Mouse (Mus musculus): ENCODE data around the gene Eif4g1. TPM values are rescaled to one million over a fixed set of nuclear protein-coding genes. Genes with fewer than 3 reads are reported as not detected.

Eif4g1 gene
- polyA plus RNA-seq (2012; rRNA removed; ENCODE audit: low replicate concordance), result 261 and 397 TPM in 2 replicates

DNA sequence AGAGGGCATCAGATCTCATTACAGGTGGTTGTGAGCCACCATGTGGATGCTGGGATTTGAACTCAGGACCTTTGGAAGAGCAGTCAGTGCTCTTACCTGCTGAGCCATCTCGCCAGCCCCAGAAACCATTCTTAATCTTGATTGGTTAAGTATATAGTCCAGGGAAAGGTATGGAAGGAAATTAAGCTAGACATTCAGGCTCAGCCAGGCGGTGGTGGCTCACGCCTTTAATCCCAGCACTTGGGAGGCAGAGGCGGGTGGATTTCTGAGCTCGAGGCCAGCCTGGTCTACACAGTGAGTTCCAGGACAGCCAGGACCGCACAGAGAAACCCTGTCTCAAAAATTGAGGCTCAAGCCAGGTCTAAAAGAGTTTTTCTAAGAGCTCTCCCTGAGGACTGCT, at the start of gene Eif4g1:
Eif4g1 (plus strand) TSS at position 301 of the 400 bp plus-strand sequence.

DNA sequence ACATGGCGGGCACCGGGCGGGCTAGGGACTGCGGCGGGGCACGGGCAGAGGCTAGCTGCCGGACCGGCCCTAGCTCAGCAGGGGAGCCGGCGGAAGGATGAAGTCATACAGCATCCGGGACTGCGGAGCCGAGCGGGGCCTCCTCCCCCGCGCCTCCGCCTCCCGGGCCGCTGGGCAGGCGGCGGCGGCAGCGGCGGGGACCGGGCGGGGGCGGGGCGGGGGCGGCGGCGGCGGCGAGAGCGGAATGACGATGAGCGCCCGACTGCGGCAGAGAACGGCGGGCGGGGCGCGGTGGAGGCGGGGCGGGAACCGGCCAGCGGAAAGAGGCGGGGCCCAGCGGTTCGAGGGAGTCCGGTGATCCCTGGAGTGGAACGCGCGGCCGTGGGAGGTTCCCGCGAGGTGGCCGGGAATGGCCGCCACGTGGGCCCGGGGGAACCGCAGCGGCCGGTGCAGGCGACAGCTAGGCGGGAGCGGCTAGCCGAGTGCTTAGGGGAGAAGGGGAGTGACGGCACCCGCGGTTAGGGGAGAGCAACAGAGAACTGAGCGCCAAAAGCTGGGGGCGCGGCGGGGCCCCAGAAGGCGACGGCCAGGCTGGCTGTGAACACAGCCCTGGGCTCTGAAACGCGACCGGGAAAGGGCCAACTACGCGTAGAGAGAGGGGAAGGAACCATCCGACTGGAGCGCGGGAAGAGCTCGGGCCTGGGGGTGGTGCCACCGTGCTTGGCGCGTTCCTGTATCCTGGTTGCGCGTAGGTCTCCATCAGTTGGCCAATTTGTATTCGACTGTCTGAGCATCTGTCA, 46.7 kb upstream of the Eif4g1 start, which contains the start of gene Camk2n2:
Camk2n2 (minus strand) TSS at position 97 of the 800 bp plus-strand sequence.

DNA sequence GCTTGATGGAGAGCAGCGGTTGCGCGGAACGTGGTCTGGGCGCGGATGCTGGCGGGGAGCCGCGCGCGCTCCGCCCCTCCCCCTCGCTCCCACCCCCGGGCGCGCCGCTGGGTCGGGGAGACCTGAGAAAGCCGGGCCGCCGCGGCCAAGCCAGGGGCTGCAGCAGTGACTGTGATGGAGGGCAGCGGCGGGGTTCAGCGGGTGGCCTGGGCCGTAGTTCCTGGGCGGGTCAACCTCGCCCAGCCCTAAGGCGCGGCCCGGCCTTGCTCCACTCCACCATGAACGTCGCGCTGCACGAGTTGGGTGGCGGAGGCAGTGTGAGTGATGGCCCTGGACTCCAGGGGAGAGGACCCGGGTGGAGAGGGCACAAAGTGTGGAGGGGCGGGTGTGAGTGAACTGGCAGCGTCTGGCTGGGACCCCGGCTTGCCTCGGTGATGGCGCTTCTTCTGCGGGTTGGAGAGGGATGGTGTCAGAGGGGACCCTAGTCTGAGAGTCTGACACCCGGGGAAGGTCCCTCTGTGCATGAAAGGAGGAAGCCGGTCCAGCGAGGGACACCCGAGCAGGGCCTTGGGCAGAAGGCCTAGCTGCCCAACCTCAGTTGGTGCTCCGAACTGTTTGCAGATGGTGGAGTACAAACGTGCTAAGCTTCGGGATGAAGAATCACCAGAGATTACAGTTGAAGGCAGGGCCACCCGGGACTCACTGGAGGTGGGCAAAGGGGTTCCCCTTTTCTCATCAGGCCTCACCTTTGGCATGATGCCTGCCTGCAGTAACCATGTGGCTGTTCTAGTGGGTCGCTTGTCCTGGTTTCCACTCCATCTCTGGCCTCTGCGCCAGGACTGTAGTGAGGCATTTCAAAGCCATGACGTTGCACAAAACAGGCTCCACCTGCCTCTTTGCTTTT, 38.1 kb upstream of the Eif4g1 start, which contains the start of gene Ece2:
Ece2 (plus strand) TSS at position 98 of the 904 bp plus-strand sequence.

DNA sequence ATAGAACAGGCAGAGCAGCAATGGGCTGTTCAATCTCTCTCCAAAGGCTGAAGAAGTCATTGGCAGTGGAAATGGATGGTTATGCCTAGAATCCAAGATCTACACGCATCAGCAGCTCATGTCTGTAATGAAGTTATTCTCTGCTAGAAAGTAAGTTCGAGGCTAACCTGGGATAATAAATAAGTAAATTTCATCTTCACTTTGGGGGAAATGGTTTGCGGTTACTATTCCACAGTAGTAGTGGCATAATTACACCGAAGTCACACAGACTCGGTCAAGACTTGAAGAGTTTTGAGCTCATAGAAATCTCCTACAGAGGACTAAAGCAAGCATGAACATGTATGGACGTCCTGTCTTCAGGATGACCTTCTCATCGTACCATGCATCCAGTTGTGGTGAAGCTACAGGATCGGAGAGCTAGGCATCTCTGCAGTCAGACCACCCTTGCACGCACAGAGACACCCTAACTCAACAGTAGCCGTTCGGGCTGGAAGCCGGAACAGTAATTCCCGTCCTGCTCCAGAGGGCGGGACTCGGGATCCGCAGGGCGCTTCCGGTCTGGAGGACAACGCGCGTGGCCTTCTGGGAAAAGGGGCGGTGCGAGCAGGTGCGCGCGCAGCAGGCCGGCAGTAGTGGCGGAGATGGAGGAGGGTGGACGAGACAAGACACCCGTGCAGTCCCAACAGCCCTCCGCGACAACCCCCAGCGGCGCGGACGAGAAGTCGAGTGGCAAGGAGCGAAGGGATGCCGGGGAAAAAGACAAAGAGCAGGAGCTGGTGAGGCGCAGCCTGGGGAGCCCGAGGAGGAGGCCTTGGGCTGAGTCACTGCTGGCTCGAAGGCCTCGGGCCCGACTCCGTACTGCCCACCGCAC, 16.8 kb upstream of the Eif4g1 start, which contains the start of gene Psmd2:
Psmd2 (plus strand) TSS at position 577 of the 871 bp plus-strand sequence.

DNA sequence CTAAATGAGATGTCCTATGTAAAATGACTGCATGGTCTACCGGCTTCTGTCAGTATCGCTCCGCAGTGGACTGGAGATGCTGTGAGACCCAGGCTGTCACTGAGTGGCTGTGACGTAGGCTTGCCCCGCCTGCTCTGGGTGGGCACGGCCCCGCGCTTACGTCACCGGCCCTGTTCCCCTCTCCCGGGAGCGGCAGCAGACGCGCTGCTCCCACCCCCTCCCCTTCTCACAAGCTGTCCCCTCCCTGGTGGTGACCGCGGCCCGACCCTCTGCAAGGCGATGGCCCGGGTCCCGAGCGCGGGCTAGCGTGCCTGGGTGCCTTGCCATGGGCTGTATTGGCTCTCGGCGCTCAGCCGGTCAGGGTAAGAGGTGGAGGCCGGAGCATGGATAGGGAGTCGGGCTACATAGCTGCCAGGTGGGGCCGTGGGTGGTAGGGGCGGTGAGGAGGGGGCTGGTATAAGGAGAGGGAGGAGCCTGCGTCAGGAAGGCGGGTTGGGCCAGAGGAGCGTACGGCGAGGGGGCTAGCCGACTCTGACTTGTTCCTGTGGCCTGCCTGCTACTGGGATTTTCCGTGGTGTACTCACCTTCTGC, 25.1 kb downstream of the Eif4g1 start, which contains the start of gene Fam131a:
Fam131a (plus strand) TSS at position 131 of the 591 bp plus-strand sequence.

DNA sequence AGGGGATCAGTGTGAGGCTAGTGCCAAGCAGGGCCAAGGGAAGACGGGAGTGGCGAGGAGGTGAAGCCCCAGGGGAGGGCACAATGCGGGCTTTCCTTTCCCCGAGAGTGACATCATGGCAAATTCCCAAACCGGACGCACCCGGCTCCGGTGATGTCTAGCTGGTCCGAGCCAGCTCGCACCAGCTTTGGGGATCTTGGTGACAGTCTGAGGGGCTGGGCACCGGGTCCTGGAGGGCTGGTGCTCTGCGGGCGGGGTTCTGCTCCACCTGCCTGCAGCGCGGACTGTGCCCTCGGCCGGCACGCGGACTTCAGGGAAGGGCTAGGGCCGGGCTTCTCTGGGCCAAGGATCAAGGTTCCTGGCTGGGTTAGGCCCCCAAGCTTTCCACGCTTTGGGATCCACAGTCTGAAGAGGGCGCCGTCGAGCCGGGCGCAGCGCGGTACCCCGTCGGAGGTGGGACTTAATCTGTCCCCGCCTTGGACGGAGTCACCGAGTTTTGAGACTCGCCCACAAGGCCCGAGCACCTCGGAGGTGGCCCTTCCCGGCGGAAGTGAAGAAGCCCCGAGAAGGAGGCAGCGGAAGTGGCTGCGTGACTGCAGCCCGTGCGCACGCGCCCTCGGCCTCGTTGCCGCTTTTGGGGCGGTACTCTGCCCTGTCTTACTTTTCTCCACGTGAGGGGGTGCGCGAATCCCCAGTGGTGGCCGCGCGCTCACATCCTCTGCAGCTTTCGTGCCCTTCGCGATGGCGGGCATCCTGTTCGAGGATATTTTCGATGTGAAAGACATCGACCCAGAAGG, 49.3 kb downstream of the Eif4g1 start, which contains the start of the genes Polr2h and Clcn2:
Polr2h (plus strand) TSS at position 485 of the 797 bp plus-strand sequence.
Clcn2 (minus strand) TSS at position 566 of the 797 bp plus-strand sequence.

DNA sequence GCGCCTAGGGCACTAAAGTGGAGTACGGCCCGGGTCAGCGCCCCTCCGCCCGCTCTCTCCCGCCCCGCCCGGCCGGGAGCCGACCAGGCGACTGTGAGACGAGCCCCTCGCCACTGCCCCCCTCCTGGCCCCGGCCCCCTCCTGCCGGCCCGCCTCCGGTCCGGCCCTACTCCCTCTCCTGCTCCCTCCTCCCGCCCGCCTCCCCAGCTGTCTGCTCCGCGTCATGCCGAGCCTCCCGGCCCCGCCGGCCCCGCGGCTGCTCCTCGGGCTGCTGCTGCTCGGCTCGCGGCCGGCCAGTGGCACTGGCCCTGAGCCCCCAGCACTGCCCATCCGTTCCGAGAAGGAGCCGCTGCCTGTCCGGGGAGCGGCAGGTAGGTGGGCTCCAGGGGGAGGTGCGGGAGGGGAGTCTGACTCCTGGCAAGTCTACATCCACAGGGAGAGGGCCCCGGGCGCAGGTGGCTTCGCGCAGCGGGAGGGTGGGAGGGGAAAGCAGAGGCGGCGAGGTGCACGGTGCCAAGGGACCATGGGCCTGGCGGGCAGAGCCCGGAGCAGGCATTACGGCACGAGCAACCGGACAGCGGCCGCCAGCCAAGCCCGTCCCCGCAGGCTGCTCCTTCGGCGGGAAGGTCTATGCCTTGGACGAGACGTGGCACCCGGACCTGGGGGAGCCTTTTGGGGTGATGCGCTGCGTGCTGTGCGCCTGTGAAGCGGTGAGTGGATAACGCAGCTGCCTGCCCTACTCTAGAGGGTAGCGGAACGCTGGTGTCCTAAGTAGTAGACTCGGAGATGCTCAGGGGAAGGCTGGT, 65.0 kb downstream of the Eif4g1 start, which contains the start of gene Chrd:
Chrd (plus strand) TSS at position 203 of the 806 bp plus-strand sequence.

DNA sequence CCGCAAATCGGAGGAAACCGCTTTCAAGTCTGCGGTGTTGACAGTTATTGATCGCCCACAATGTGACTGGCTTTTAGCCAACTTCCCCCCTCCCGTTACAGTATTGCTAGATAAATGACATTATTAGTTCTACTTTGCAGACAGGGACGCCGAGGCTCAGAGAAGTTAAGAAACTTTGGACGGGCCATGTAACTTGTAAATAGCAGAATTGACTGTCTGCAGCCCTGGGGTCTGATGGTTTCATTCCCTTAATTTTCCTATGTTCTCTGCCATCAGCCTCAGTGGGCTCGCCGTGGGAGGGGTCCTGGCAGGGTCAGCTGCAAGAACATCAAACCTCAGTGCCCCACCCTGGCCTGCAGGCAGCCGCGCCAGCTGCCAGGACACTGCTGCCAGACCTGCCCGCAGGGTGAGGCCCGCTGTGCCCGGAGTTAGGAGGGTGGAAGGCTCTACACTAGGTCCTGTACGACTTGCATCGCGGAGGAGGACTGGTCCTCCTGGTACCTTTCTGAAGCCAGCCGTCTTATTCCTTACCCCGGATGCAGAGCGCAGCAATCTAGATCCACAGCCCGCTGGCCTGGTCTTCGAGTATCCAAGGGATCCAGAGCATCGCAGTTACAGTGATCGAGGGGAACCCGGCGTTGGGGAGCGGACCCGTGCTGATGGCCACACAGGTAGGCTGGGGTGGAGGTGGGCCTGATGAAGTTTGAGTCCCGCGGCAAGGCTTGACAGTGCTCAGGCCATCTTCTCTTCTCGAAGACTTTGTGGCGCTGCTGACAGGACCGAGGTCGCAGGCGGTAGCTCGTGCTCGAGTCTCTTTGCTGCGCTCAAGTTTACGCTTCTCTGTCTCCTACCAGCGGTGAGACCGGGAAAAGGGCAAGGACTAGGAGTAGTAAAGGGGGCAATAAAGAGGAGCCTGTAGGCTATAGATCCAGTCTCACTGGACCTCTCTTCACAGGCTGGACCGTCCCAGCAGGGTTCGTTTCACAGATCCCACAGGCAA, 65.9 kb downstream of the Eif4g1 start, which contains the start of gene Thpo:
Thpo (minus strand) TSS at position 781 of the 1,000 bp plus-strand sequence.

Other genes with a start within 250 kb of the Eif4g1 start
- 12.5 and 18.1 TPM in 2 replicates for gene Abcc5, start 241.9 kb upstream of the Eif4g1 start, polyA plus RNA-seq (2012; rRNA removed; ENCODE audit: low replicate concordance)
- gene Eif2b5, start 169.5 kb upstream of the Eif4g1 start, polyA plus RNA-seq (2012; rRNA removed; ENCODE audit: low replicate concordance), result 11.1 and 14.5 TPM in 2 replicates
- gene Dvl3, start 151.3 kb upstream of the Eif4g1 start, polyA plus RNA-seq (2012; rRNA removed; ENCODE audit: low replicate concordance), result 32.7 and 44.7 TPM in 2 replicates
- 358 and 481 TPM in 2 replicates for gene Ap2m1, start 132.8 kb upstream of the Eif4g1 start, polyA plus RNA-seq (2012; rRNA removed; ENCODE audit: low replicate concordance)
- 16.3 and 29.3 TPM in 2 replicates for gene Abcf3, start 119.7 kb upstream of the Eif4g1 start, polyA plus RNA-seq (2012; rRNA removed; ENCODE audit: low replicate concordance)
- gene Vwa5b2, start 78.8 kb upstream of the Eif4g1 start, polyA plus RNA-seq (2012; rRNA removed; ENCODE audit: low replicate concordance), result 5.8 and 15.6 TPM in 2 replicates
- 6.3 and 11.3 TPM in 2 replicates for gene Eef1akmt4, start 56.7 kb upstream of the Eif4g1 start, polyA plus RNA-seq (2012; rRNA removed; ENCODE audit: low replicate concordance)
- gene Gm49333, start 56.7 kb upstream of the Eif4g1 start, polyA plus RNA-seq (2012; rRNA removed; ENCODE audit: low replicate concordance), result 0.15 and 0.30 TPM in 2 replicates
- gene Alg3, start 56.6 kb upstream of the Eif4g1 start, polyA plus RNA-seq (2012; rRNA removed; ENCODE audit: low replicate concordance), result 21.4 and 23.3 TPM in 2 replicates
- gene Camk2n2, start 47.0 kb upstream of the Eif4g1 start, polyA plus RNA-seq (2012; rRNA removed; ENCODE audit: low replicate concordance), result 5.2 and 5.7 TPM in 2 replicates
- 0.19 TPM in 1 of 2 replicates, not detected in the other for gene Ece2, start 38.5 kb upstream of the Eif4g1 start, polyA plus RNA-seq (2012; rRNA removed; ENCODE audit: low replicate concordance)
- gene Psmd2, start 16.7 kb upstream of the Eif4g1 start, polyA plus RNA-seq (2012; rRNA removed; ENCODE audit: low replicate concordance), result 22.5 and 32.8 TPM in 2 replicates
- gene Fam131a, start 24.9 kb downstream of the Eif4g1 start, polyA plus RNA-seq (2012; rRNA removed; ENCODE audit: low replicate concordance), result 3.0 and 6.5 TPM in 2 replicates
- 6.8 and 8.2 TPM in 2 replicates for gene Polr2h, start 49.4 kb downstream of the Eif4g1 start, polyA plus RNA-seq (2012; rRNA removed; ENCODE audit: low replicate concordance)
- 142 and 219 TPM in 2 replicates for gene Clcn2, start 49.4 kb downstream of the Eif4g1 start, polyA plus RNA-seq (2012; rRNA removed; ENCODE audit: low replicate concordance)
- 2.1 and 4.5 TPM in 2 replicates for gene Chrd, start 64.8 kb downstream of the Eif4g1 start, polyA plus RNA-seq (2012; rRNA removed; ENCODE audit: low replicate concordance)
- gene Thpo, start 66.2 kb downstream of the Eif4g1 start, polyA plus RNA-seq (2012; rRNA removed; ENCODE audit: low replicate concordance), result 4.2 and 6.7 TPM in 2 replicates